Mouse (Mus musculus) midbrain, embryonic 14.5 days (tissue): ENCODE results near the gene Vps11. TPM values are rescaled to one million over a fixed set of nuclear protein-coding genes. Genes with fewer than 3 reads are reported as not detected.
"Not testable (repeated sequence)": the region's sequence is repeated elsewhere in the genome, so short reads cannot be mapped to it uniquely, and the experiment has no call there.

Experiments
- ATAC-seq: fragments of 200-750 bp; cut with Nextera tagmentation; 2 replicates; pipeline ENCODE4 v1.8.0; 2017; ENCODE audit warnings: moderate number of reproducible peaks, moderate library complexity; ENCODE audit not compliant: low FRiP score, low TSS enrichment
- DNase-seq: peaks from one replicate; pipeline ENCODE4 v3.0.0-alpha.2; 2015
- H3K27ac ChIP-seq: fragments of 300-500 bp; sonication (generic); replicated peaks from 2 replicates; pipeline ENCODE4 v1.5.1; 2014; ENCODE audit warnings: mild to moderate bottlenecking, low read depth, low read length, moderate library complexity
- H3K27me3 ChIP-seq: fragments of 300-500 bp; sonication (generic); 2 replicates; pipeline ENCODE4 v1.6.1; 2014; ENCODE audit warnings: low read length, control low read depth, mixed read lengths; ENCODE audit not compliant: control insufficient read depth, insufficient read depth
- H3K36me3 ChIP-seq: fragments of 300-500 bp; sonication (generic); 2 replicates; pipeline ENCODE4 v1.6.1; 2014; ENCODE audit warnings: low read length, control low read depth; ENCODE audit not compliant: control insufficient read depth, insufficient read depth
- H3K4me1 ChIP-seq: fragments of 300-500 bp; sonication (generic); 2 replicates; pipeline ENCODE4 v1.6.1; 2014; ENCODE audit warnings: mild to moderate bottlenecking, antibody characterized with exemption, low read length, control low read depth; ENCODE audit not compliant: control insufficient read depth, insufficient read depth
- H3K4me2 ChIP-seq: fragments of 300-500 bp; sonication (generic); 2 replicates; pipeline ENCODE4 v1.6.1; 2014; ENCODE audit warnings: mild to moderate bottlenecking, low read length, moderate library complexity
- H3K4me3 ChIP-seq: fragments of 300-500 bp; sonication (generic); replicated peaks from 2 replicates; pipeline ENCODE4 v1.5.1; 2014; ENCODE audit warnings: low read depth, low read length
- H3K9ac ChIP-seq: fragments of 300-500 bp; sonication (generic); replicated peaks from 2 replicates; pipeline ENCODE4 v1.6.1; 2014; ENCODE audit warnings: mild to moderate bottlenecking, low read length, moderate library complexity
- H3K9me3 ChIP-seq: fragments of 300-500 bp; sonication (generic); 2 replicates; pipeline ENCODE4 v1.6.1; 2016; ENCODE audit warnings: low read length, control low read depth, mixed read lengths; ENCODE audit not compliant: control insufficient read depth
- WGBS: fragments of 180-500 bp; shearing (Covaris S2); extraction: QIAGEN DNeasy Blood & Tissue Kit; methylation state at CpG from one replicate; pipeline ENCODE4 v1.1.7; 2014; 5-methylcytosine and 5-hydroxymethylcytosine counted together
- polyA plus RNA-seq: library from polyadenylated mRNA; unstranded; fragments of >200 nt; fragmentation: Nextera tagmentation; extraction: Ambion mirVana; gene quantifications from 2 replicates; pipeline ENCODE4 v1.2.1, GENCODE M21; 2014

Gene Vps11
- 34.4 and 36.7 TPM in 2 replicates for polyA plus RNA-seq

- no peaks in the 10 kb centered on the region for H3K27me3 ChIP-seq
- H3K4me3 ChIP-seq = peak within 1 kb of the TSS; percentile 90
- peaks cover 27% of the 10 kb centered on the region for H3K36me3 ChIP-seq
- ATAC-seq (peak; percentile 91), DNase-seq (peak; percentile 98)
- WGBS = under 1% methylated on average over 44 of the region's 44 CpGs
- peak within 1 kb of the TSS; percentile 79 for H3K9ac ChIP-seq
- H3K9me3 ChIP-seq = no peaks in the 10 kb centered on the region
- peak within 1 kb of the TSS; percentile 58 for H3K27ac ChIP-seq
- peaks cover 7% of the 10 kb centered on the region for H3K4me1 ChIP-seq
- peak within 1 kb of the TSS; percentile 87 for H3K4me2 ChIP-seq
Measured at GRCm38 (mm10) chr9:44361190-44361917, at the start of gene Vps11. Gene Vps11, minus strand, starts transcription at chr9:44361670.

- WGBS = 87% methylated on average over 2 of the region's 2 CpGs
- no peak for ATAC-seq
- H3K36me3 ChIP-seq = peaks cover 63% of the 10 kb centered on the region
Measured at GRCm38 (mm10) chr9:44410647-44411336, 49.3 kb upstream of the Vps11 start.

GRCm38 (mm10) chr9:44408693-44409092 lies 47.2 kb upstream of the Vps11 start:
- not testable (repeated sequence) for H3K27me3 ChIP-seq, ATAC-seq, DNase-seq, H3K27ac ChIP-seq, H3K9me3 ChIP-seq, H3K9ac ChIP-seq
- peaks cover 18% of the 10 kb centered on the region for H3K4me1 ChIP-seq
- H3K36me3 ChIP-seq = peaks cover 66% of the 10 kb centered on the region
- peak overlapping the region; percentile 78 for H3K4me3 ChIP-seq
- WGBS = 76% methylated on average over 9 of the region's 9 CpGs
- peak overlapping the region; percentile 75 for H3K4me2 ChIP-seq

More at GRCm38 (mm10) chr9:44410647-44411336, 49.3 kb upstream of the Vps11 start:
- Histone ChIP-seq H3K27me3 (no peaks in the 10 kb centered on the region), H3K4me2 (no peak overlapping the region), H3K27ac (no peak overlapping the region), H3K9me3 (no peaks in the 10 kb centered on the region), H3K4me1 (peaks cover 14% of the 10 kb centered on the region), H3K9ac (no peak overlapping the region), H3K4me3 (no peak overlapping the region)
- no peak for DNase-seq

GRCm38 (mm10) chr9:44407752-44408097 lies 46.3 kb upstream of the Vps11 start:
- Histone ChIP-seq H3K9ac (peak overlapping the region; percentile 76), H3K27me3 (no peaks in the 10 kb centered on the region), H3K27ac (peak overlapping the region; percentile 96), H3K4me1 (peaks cover 18% of the 10 kb centered on the region), H3K9me3 (no peaks in the 10 kb centered on the region), H3K36me3 (peaks cover 66% of the 10 kb centered on the region), H3K4me3 (peak overlapping the region; percentile 78), H3K4me2 (peak overlapping the region; percentile 75)
- ATAC-seq (no peak), DNase-seq (no peak)
- WGBS = under 1% methylated on average over 24 of the region's 24 CpGs

GRCm38 (mm10) chr9:44406906-44407751 lies 45.7 kb upstream of the Vps11 start, which contains the start of the genes Rps25 and Trappc4:
Gene Rps25, plus strand, starts transcription at chr9:44407139.
Gene Trappc4, minus strand, starts transcription at chr9:44407600.
- peak within 1 kb of the TSS; percentile 75 for H3K4me2 ChIP-seq

GRCm38 (mm10) chr9:44405011-44405410 lies 43.5 kb upstream of the Vps11 start:
- peaks cover 18% of the 10 kb centered on the region for H3K4me1 ChIP-seq
- DNase-seq = no peak
- 92% methylated on average over 3 of the region's 3 CpGs for WGBS

More at GRCm38 (mm10) chr9:44406906-44407751, 45.7 kb upstream of the Vps11 start, which contains the start of the genes Rps25 and Trappc4:
- ATAC-seq (peak; percentile 96), DNase-seq (peak; percentile 98)
- H3K9me3 ChIP-seq = no peaks in the 10 kb centered on the region
- peaks cover 18% of the 10 kb centered on the region for H3K4me1 ChIP-seq
- peak within 1 kb of the TSS; percentile 96 for H3K27ac ChIP-seq
- H3K9ac ChIP-seq = peak within 1 kb of the TSS; percentile 76
- no peaks in the 10 kb centered on the region for H3K27me3 ChIP-seq
- peak within 1 kb of the TSS; percentile 78 for H3K4me3 ChIP-seq
- WGBS = under 1% methylated on average over 51 of the region's 51 CpGs
- H3K36me3 ChIP-seq = peaks cover 66% of the 10 kb centered on the region

GRCm38 (mm10) chr9:44401081-44401480 lies 39.6 kb upstream of the Vps11 start:
- Histone ChIP-seq H3K27me3 (no peaks in the 10 kb centered on the region), H3K9me3 (no peaks in the 10 kb centered on the region), H3K36me3 (peaks cover 67% of the 10 kb centered on the region), H3K27ac (no peak overlapping the region), H3K4me2 (no peak overlapping the region), H3K4me3 (no peak overlapping the region), H3K9ac (no peak overlapping the region), H3K4me1 (peaks cover 21% of the 10 kb centered on the region)
- ATAC-seq = no peak
- 94% methylated on average over 4 of the region's 4 CpGs for WGBS
- DNase-seq = no peak

More at GRCm38 (mm10) chr9:44405011-44405410, 43.5 kb upstream of the Vps11 start:
- ATAC-seq = no peak
- Histone ChIP-seq H3K4me3 (no peak overlapping the region), H3K27ac (no peak overlapping the region), H3K36me3 (peaks cover 66% of the 10 kb centered on the region), H3K9ac (no peak overlapping the region), H3K27me3 (no peaks in the 10 kb centered on the region), H3K4me2 (no peak overlapping the region), H3K9me3 (no peaks in the 10 kb centered on the region)

GRCm38 (mm10) chr9:44399795-44400114 lies 38.3 kb upstream of the Vps11 start:
- no peak overlapping the region for H3K4me2 ChIP-seq
- ATAC-seq (no peak), DNase-seq (no peak)
- no peak overlapping the region for H3K9ac ChIP-seq
- no peaks in the 10 kb centered on the region for H3K9me3 ChIP-seq
- H3K36me3 ChIP-seq = peaks cover 60% of the 10 kb centered on the region
- no peak overlapping the region for H3K4me3 ChIP-seq
- 92% methylated on average over 6 of the region's 6 CpGs for whole genome bisulfite sequencing
- no peaks in the 10 kb centered on the region for H3K27me3 ChIP-seq
- no peak overlapping the region for H3K27ac ChIP-seq
- H3K4me1 ChIP-seq = peaks cover 14% of the 10 kb centered on the region
